Mouse (Mus musculus): Measurements from ENCODE around the gene Dpf3.

The Dpf3 gene

GRCm38 (mm10) chr12:83211146-83211822 is 276.2 kb downstream of the Dpf3 start:
- DNase-seq (ENCODE audit: low spot score), result no peak

- no peak for DNase-seq (ENCODE audit: low spot score)
Measured at GRCm38 (mm10) chr12:83210735-83211134, 276.8 kb downstream of the Dpf3 start.

GRCm38 (mm10) chr12:83210294-83210693 is 277.2 kb downstream of the Dpf3 start:
- no peak for DNase-seq (ENCODE audit: low spot score)

GRCm38 (mm10) chr12:83209461-83209860 is 278.1 kb downstream of the Dpf3 start:
- DNase-seq (ENCODE audit: low spot score), result no peak

- DNase-seq (ENCODE audit: low spot score), result no peak
Measured at GRCm38 (mm10) chr12:83208841-83209240, 278.7 kb downstream of the Dpf3 start.

- DNase-seq (ENCODE audit: low spot score), result no peak
Measured at GRCm38 (mm10) chr12:83208011-83208410, 279.5 kb downstream of the Dpf3 start.

- DNase-seq (ENCODE audit: low spot score), result no peak
Measured at GRCm38 (mm10) chr12:83207481-83207880, 280.0 kb downstream of the Dpf3 start.

- DNase-seq (ENCODE audit: low spot score), result no peak
Measured at GRCm38 (mm10) chr12:83206866-83207265, 280.6 kb downstream of the Dpf3 start.

- DNase-seq (ENCODE audit: low spot score), result no peak
Measured at GRCm38 (mm10) chr12:83204361-83204760, 283.2 kb downstream of the Dpf3 start.

- DNase-seq (ENCODE audit: low spot score), result no peak
Measured at GRCm38 (mm10) chr12:83201674-83202073, 285.8 kb downstream of the Dpf3 start.

GRCm38 (mm10) chr12:83180561-83180960 is 307.0 kb downstream of the Dpf3 start:
- no peak for DNase-seq (ENCODE audit: low spot score)

GRCm38 (mm10) chr12:83179860-83180259 is 307.7 kb downstream of the Dpf3 start:
- DNase-seq (ENCODE audit: low spot score), result no peak

GRCm38 (mm10) chr12:83178770-83179169 is 308.7 kb downstream of the Dpf3 start:
- DNase-seq (ENCODE audit: low spot score), result no peak

GRCm38 (mm10) chr12:83169495-83170209 is 317.9 kb downstream of the Dpf3 start:
- DNase-seq (ENCODE audit: low spot score), result no peak

- no peak for DNase-seq (ENCODE audit: low spot score)
Measured at GRCm38 (mm10) chr12:83168310-83168709, 319.2 kb downstream of the Dpf3 start.

GRCm38 (mm10) chr12:83165058-83165457 is 322.5 kb downstream of the Dpf3 start:
- no peak for DNase-seq (ENCODE audit: low spot score)
